Mouse (Mus musculus): ENCODE results near the gene Lsm11. TPM values are rescaled to one million over a fixed set of nuclear protein-coding genes. Genes with fewer than 3 reads are reported as not detected.

Lsm11 gene
- total and polyA plus RNA-seq, 3 experiments, result 4.4 to 24.1 (median 6.7) TPM

- H3K36me3 ChIP-seq (replicated peaks), result peaks cover 81% of the 10 kb centered on the region
- no peaks in the 10 kb centered on the region for H3K9me3 ChIP-seq (replicated peaks)
- no peak for ATAC-seq (ENCODE audit: extremely low read depth, insufficient number of reproducible peaks, low FRiP score, poor library complexity, severe bottlenecking)
- H3K27me3 ChIP-seq (ENCODE audit: insufficient read depth, low read length), result no peaks in the 10 kb centered on the region
- DNase-seq (ENCODE audit: low spot score), result no peak
- no peak for TF ChIP-seq GATA2 (IDR thresholded peaks at IDR 0.05; ENCODE audit: borderline replicate concordance, low read depth, low read length)
- no peak for TF ChIP-seq GATA1 (IDR thresholded peaks at IDR 0.05; ENCODE audit: borderline replicate concordance, low read length)
- TF ChIP-seq CTCF (IDR thresholded peaks at IDR 0.05; ENCODE audit: low read depth, low read length), result no peak
- no peak for TF ChIP-seq TAL1 (conservative IDR thresholded peaks at IDR 0.05; ENCODE audit: low read depth, low read length)
- no peak overlapping the region for H3K4me3 ChIP-seq (ENCODE audit: low read depth, low read length)
- H3K4me1 ChIP-seq (ENCODE audit: insufficient read depth, low read depth, low read length), result peaks cover 32% of the 10 kb centered on the region
Observed at GRCm38 (mm10) chr11:45908894-45909293, 35.8 kb downstream of the Lsm11 start.

- Histone ChIP-seq H3K36me3 (replicated peaks) (peaks cover 85% of the 10 kb centered on the region), H3K9me3 (replicated peaks) (no peaks in the 10 kb centered on the region), H3K4me1 (ENCODE audit: insufficient read depth, low read depth, low read length) (peaks cover 40% of the 10 kb centered on the region), H3K27me3 (ENCODE audit: insufficient read depth, low read length) (no peaks in the 10 kb centered on the region), H3K4me3 (ENCODE audit: low read depth, low read length) (no peak overlapping the region)
- TF ChIP-seq GATA1 (IDR thresholded peaks at IDR 0.05; ENCODE audit: borderline replicate concordance, low read length) (no peak), TAL1 (conservative IDR thresholded peaks at IDR 0.05; ENCODE audit: low read depth, low read length) (no peak), CTCF (IDR thresholded peaks at IDR 0.05; ENCODE audit: low read depth, low read length) (no peak), GATA2 (IDR thresholded peaks at IDR 0.05; ENCODE audit: borderline replicate concordance, low read depth, low read length) (no peak), POLR2AphosphoS5 (IDR thresholded peaks at IDR 0.05; ENCODE audit: insufficient replicate concordance, low read depth, low read length) (no peak)
- ATAC-seq (ENCODE audit: extremely low read depth, insufficient number of reproducible peaks, low FRiP score, poor library complexity, severe bottlenecking) (no peak), DNase-seq (ENCODE audit: low spot score) (no peak)
Observed at GRCm38 (mm10) chr11:45908070-45908469, 36.7 kb downstream of the Lsm11 start.

- DNase-seq (ENCODE audit: low spot score) (no peak), ATAC-seq (ENCODE audit: extremely low read depth, insufficient number of reproducible peaks, low FRiP score, poor library complexity, severe bottlenecking) (no peak)
- TF ChIP-seq POLR2AphosphoS5 (IDR thresholded peaks at IDR 0.05; ENCODE audit: insufficient replicate concordance, low read depth, low read length) (no peak), CTCF (IDR thresholded peaks at IDR 0.05; ENCODE audit: low read depth, low read length) (no peak), GATA2 (IDR thresholded peaks at IDR 0.05; ENCODE audit: borderline replicate concordance, low read depth, low read length) (no peak), TAL1 (conservative IDR thresholded peaks at IDR 0.05; ENCODE audit: low read depth, low read length) (no peak), GATA1 (IDR thresholded peaks at IDR 0.05; ENCODE audit: borderline replicate concordance, low read length) (no peak)
- Histone ChIP-seq H3K36me3 (replicated peaks) (peaks cover 85% of the 10 kb centered on the region), H3K4me1 (ENCODE audit: insufficient read depth, low read depth, low read length) (peaks cover 46% of the 10 kb centered on the region), H3K27me3 (ENCODE audit: insufficient read depth, low read length) (no peaks in the 10 kb centered on the region), H3K9me3 (replicated peaks) (no peaks in the 10 kb centered on the region), H3K4me3 (ENCODE audit: low read depth, low read length) (no peak overlapping the region)
Observed at GRCm38 (mm10) chr11:45907301-45907700, 37.4 kb downstream of the Lsm11 start.

- Histone ChIP-seq H3K4me1 (ENCODE audit: insufficient read depth, low read depth, low read length) (peaks cover 49% of the 10 kb centered on the region), H3K36me3 (replicated peaks) (peaks cover 83% of the 10 kb centered on the region), H3K9me3 (replicated peaks) (no peaks in the 10 kb centered on the region), H3K4me3 (ENCODE audit: low read depth, low read length) (no peak overlapping the region; the same call in 1 of the 2 replicates), H3K27me3 (ENCODE audit: insufficient read depth, low read length) (no peaks in the 10 kb centered on the region)
- peak; percentile 21 for DNase-seq (ENCODE audit: low spot score)
- peak; percentile 75 for ATAC-seq (ENCODE audit: extremely low read depth, insufficient number of reproducible peaks, low FRiP score, poor library complexity, severe bottlenecking)
- TF ChIP-seq GATA2 (IDR thresholded peaks at IDR 0.05; ENCODE audit: borderline replicate concordance, low read depth, low read length) (no peak), TAL1 (conservative IDR thresholded peaks at IDR 0.05; ENCODE audit: low read depth, low read length) (peak; percentile 53), POLR2AphosphoS5 (IDR thresholded peaks at IDR 0.05; ENCODE audit: insufficient replicate concordance, low read depth, low read length) (no peak), GATA1 (IDR thresholded peaks at IDR 0.05; ENCODE audit: borderline replicate concordance, low read length) (no peak)
Observed at GRCm38 (mm10) chr11:45906109-45906786, 38.5 kb downstream of the Lsm11 start.

- Histone ChIP-seq H3K4me1 (ENCODE audit: insufficient read depth, low read depth, low read length) (peaks cover 35% of the 10 kb centered on the region), H3K9me3 (replicated peaks) (no peaks in the 10 kb centered on the region), H3K36me3 (replicated peaks) (peaks cover 84% of the 10 kb centered on the region), H3K27me3 (ENCODE audit: insufficient read depth, low read length) (no peaks in the 10 kb centered on the region), H3K4me3 (ENCODE audit: low read depth, low read length) (no peak overlapping the region)
- DNase-seq (ENCODE audit: low spot score) (no peak), ATAC-seq (ENCODE audit: extremely low read depth, insufficient number of reproducible peaks, low FRiP score, poor library complexity, severe bottlenecking) (no peak)
- TF ChIP-seq POLR2AphosphoS5 (IDR thresholded peaks at IDR 0.05; ENCODE audit: insufficient replicate concordance, low read depth, low read length), result no peak
- TF ChIP-seq CTCF (IDR thresholded peaks at IDR 0.05; ENCODE audit: low read depth, low read length), result no peak
- TF ChIP-seq TAL1 (conservative IDR thresholded peaks at IDR 0.05; ENCODE audit: low read depth, low read length), result no peak
- no peak for TF ChIP-seq GATA1 (IDR thresholded peaks at IDR 0.05; ENCODE audit: borderline replicate concordance, low read length)
- TF ChIP-seq GATA2 (IDR thresholded peaks at IDR 0.05; ENCODE audit: borderline replicate concordance, low read depth, low read length), result no peak
Observed at GRCm38 (mm10) chr11:45900233-45901015, 44.3 kb downstream of the Lsm11 start.

GRCm38 (mm10) chr11:45897392-45897791 is 47.3 kb downstream of the Lsm11 start:
- no peaks in the 10 kb centered on the region for H3K9me3 ChIP-seq (replicated peaks)
- ATAC-seq (ENCODE audit: extremely low read depth, insufficient number of reproducible peaks, low FRiP score, poor library complexity, severe bottlenecking), result no peak

More at GRCm38 (mm10) chr11:45897392-45897791, 47.3 kb downstream of the Lsm11 start:
- Histone ChIP-seq H3K27me3 (ENCODE audit: insufficient read depth, low read length) (no peaks in the 10 kb centered on the region), H3K36me3 (replicated peaks) (peaks cover 95% of the 10 kb centered on the region), H3K4me3 (ENCODE audit: low read depth, low read length) (no peak overlapping the region), H3K4me1 (ENCODE audit: insufficient read depth, low read depth, low read length) (peaks cover 26% of the 10 kb centered on the region; the same call in 1 of the 2 replicates)
- DNase-seq (ENCODE audit: low spot score), result no peak
- TF ChIP-seq GATA1 (IDR thresholded peaks at IDR 0.05; ENCODE audit: borderline replicate concordance, low read length), result no peak
- TF ChIP-seq CTCF (IDR thresholded peaks at IDR 0.05; ENCODE audit: low read depth, low read length), result no peak
- no peak for TF ChIP-seq TAL1 (conservative IDR thresholded peaks at IDR 0.05; ENCODE audit: low read depth, low read length)
- no peak for TF ChIP-seq GATA2 (IDR thresholded peaks at IDR 0.05; ENCODE audit: borderline replicate concordance, low read depth, low read length)
- TF ChIP-seq POLR2AphosphoS5 (IDR thresholded peaks at IDR 0.05; ENCODE audit: insufficient replicate concordance, low read depth, low read length), result no peak
